Comparison of ENCODE assay signal across 12 mouse cellular contexts in genomic region chr2:65285380-65285779, GRCm38 (mm10). TPM values are rescaled to one million over a fixed set of nuclear protein-coding genes. Genes with fewer than 3 reads are reported as not detected.
DNase-seq lines count a peak whose midpoint lies in the region; ATAC-seq and TF ChIP-seq lines count a peak whose summit lies in the region.
"Had no signal": no experiment of that assay in that cellular context is flagged by ENCODE, and none has a peak within 500 bp of the region (broad histone marks: within the 10 kb centered on the region; RNA-seq: fewer than 3 reads in every experiment).

No protein-coding gene starts in this region.

- peak; percentile 15 to 30 for DNase-seq in heart, adult 9 months (ENCODE audit: low spot score in 2 of 2)
- DNase-seq in midbrain, embryonic 14.5 days = peak; percentile 17
- DNase-seq in brain, adult 2 months (ENCODE audit: low read depth, low spot score) = peak; percentile 70
- peak; percentile 36 for DNase-seq in lung, postnatal 0 days (ENCODE audit: low spot score)
- DNase-seq in retina, postnatal 1 day = no peak
- no peak for DNase-seq in frontal cortex, postnatal 25 days (ENCODE audit: low spot score in 2 of 2)
- DNase-seq: embryo, embryonic 11 days had no signal

- no peak overlapping the region for H3K27ac ChIP-seq in heart, embryonic 12.5 days (ENCODE audit: poor library complexity, severe bottlenecking)
- no peak overlapping the region for H3K27ac ChIP-seq in midbrain, embryonic 14.5 days (replicated peaks; ENCODE audit: low read depth, low read length)
- no peak overlapping the region for H3K27ac ChIP-seq in midbrain, embryonic 16.5 days (ENCODE audit: low read length)
- H3K27ac ChIP-seq in lung, postnatal 0 days (ENCODE audit: low read length) = no peak overlapping the region
- H3K27ac ChIP-seq: midbrain, embryonic 12.5 days; stomach, embryonic 15.5 days had no signal

- 52% methylated on average over 3 of the region's 3 CpGs for WGBS in heart, embryonic 12.5 days
- WGBS in midbrain, embryonic 14.5 days = 64% methylated on average over 3 of the region's 3 CpGs
- 61% methylated on average over 3 of the region's 3 CpGs for WGBS in midbrain, embryonic 16.5 days
- WGBS in lung, postnatal 0 days = 43% methylated on average over 3 of the region's 3 CpGs

- H3K4me3 ChIP-seq in heart, embryonic 12.5 days = no peak overlapping the region
- H3K4me3 ChIP-seq in midbrain, embryonic 14.5 days (replicated peaks; ENCODE audit: low read depth, low read length) = no peak overlapping the region
- H3K4me3 ChIP-seq in midbrain, embryonic 16.5 days (ENCODE audit: low read depth, low read length) = no peak overlapping the region
- H3K4me3 ChIP-seq in lung, postnatal 0 days (ENCODE audit: low read depth, low read length) = no peak overlapping the region
- H3K4me3 ChIP-seq: midbrain, embryonic 12.5 days; stomach, embryonic 15.5 days had no signal

- TF ChIP-seq EP300 in lung, postnatal 0 days (IDR thresholded peaks at IDR 0.05) = no peak

- H3K4me1 ChIP-seq in heart, embryonic 12.5 days (replicated peaks) = no peaks in the 10 kb centered on the region
- no peaks in the 10 kb centered on the region for H3K4me1 ChIP-seq in midbrain, embryonic 14.5 days (ENCODE audit: control insufficient read depth, insufficient read depth, low read length)
- H3K4me1 ChIP-seq in midbrain, embryonic 16.5 days (ENCODE audit: control insufficient read depth, insufficient read depth, low read length) = no peaks in the 10 kb centered on the region
- no peaks in the 10 kb centered on the region for H3K4me1 ChIP-seq in lung, postnatal 0 days (ENCODE audit: insufficient read depth, low read depth, low read length)
- H3K4me1 ChIP-seq: midbrain, embryonic 12.5 days; stomach, embryonic 15.5 days had no signal

- no peak overlapping the region for H3K9ac ChIP-seq in heart, embryonic 12.5 days
- H3K9ac ChIP-seq in midbrain, embryonic 14.5 days (replicated peaks; ENCODE audit: low read length) = no peak overlapping the region
- H3K9ac ChIP-seq in midbrain, embryonic 16.5 days (ENCODE audit: low read depth, low read length) = no peak overlapping the region
- no peak overlapping the region for H3K9ac ChIP-seq in lung, postnatal 0 days (replicated peaks; ENCODE audit: low read depth)
- H3K9ac ChIP-seq: midbrain, embryonic 12.5 days; stomach, embryonic 15.5 days had no signal

- H3K9me3 ChIP-seq in heart, embryonic 12.5 days (replicated peaks) = no peaks in the 10 kb centered on the region
- no peaks in the 10 kb centered on the region for H3K9me3 ChIP-seq in midbrain, embryonic 14.5 days (ENCODE audit: control insufficient read depth, low read length)
- H3K9me3 ChIP-seq in midbrain, embryonic 16.5 days (replicated peaks; ENCODE audit: control insufficient read depth, low read length, poor library complexity, severe bottlenecking) = no peaks in the 10 kb centered on the region
- H3K9me3 ChIP-seq in lung, postnatal 0 days (ENCODE audit: low read length) = no peaks in the 10 kb centered on the region
- H3K9me3 ChIP-seq: midbrain, embryonic 12.5 days; stomach, embryonic 15.5 days had no signal

- H3K4me2 ChIP-seq in heart, embryonic 12.5 days = no peak overlapping the region
- H3K4me2 ChIP-seq in midbrain, embryonic 14.5 days (ENCODE audit: low read length) = no peak overlapping the region
- no peak overlapping the region for H3K4me2 ChIP-seq in midbrain, embryonic 16.5 days (ENCODE audit: low read length)
- H3K4me2 ChIP-seq in lung, postnatal 0 days (replicated peaks; ENCODE audit: low read depth, low read length) = no peak overlapping the region
- H3K4me2 ChIP-seq: midbrain, embryonic 12.5 days; stomach, embryonic 15.5 days had no signal

- H3K36me3 ChIP-seq in heart, embryonic 12.5 days = no peaks in the 10 kb centered on the region
- no peaks in the 10 kb centered on the region for H3K36me3 ChIP-seq in midbrain, embryonic 14.5 days (ENCODE audit: control insufficient read depth, insufficient read depth, low read length)
- no peaks in the 10 kb centered on the region for H3K36me3 ChIP-seq in midbrain, embryonic 16.5 days (ENCODE audit: control insufficient read depth, insufficient read depth, low read length)
- no peaks in the 10 kb centered on the region for H3K36me3 ChIP-seq in lung, postnatal 0 days (ENCODE audit: insufficient read depth, low read length)
- H3K36me3 ChIP-seq: G1E; midbrain, embryonic 12.5 days; stomach, embryonic 15.5 days had no signal

- TF ChIP-seq CTCF in lung, postnatal 0 days (IDR thresholded peaks at IDR 0.05) = no peak

- ATAC-seq in heart, embryonic 12.5 days (ENCODE audit: insufficient number of reproducible peaks, low FRiP score) = no peak
- no peak for ATAC-seq in midbrain, embryonic 14.5 days (ENCODE audit: low FRiP score, low TSS enrichment)
- ATAC-seq in midbrain, embryonic 16.5 days = no peak
- peak; percentile 32; the same call in 1 of the 2 replicates for ATAC-seq in lung, postnatal 0 days

- no peaks in the 10 kb centered on the region for H3K27me3 ChIP-seq in heart, embryonic 12.5 days (replicated peaks)
- H3K27me3 ChIP-seq in midbrain, embryonic 14.5 days (ENCODE audit: control insufficient read depth, insufficient read depth, low read length) = no peaks in the 10 kb centered on the region
- H3K27me3 ChIP-seq in midbrain, embryonic 16.5 days (ENCODE audit: control insufficient read depth, insufficient read depth, low read depth, low read length) = no peaks in the 10 kb centered on the region
- H3K27me3 ChIP-seq in lung, postnatal 0 days (replicated peaks; ENCODE audit: insufficient read depth, low read length) = no peaks in the 10 kb centered on the region
- H3K27me3 ChIP-seq: midbrain, embryonic 12.5 days; stomach, embryonic 15.5 days had no signal

RNA-seq across cellular contexts. Expression of gene Cobll1, which starts 46.2 kb away (rescaled TPM):
- polyA plus RNA-seq in heart, embryonic 12.5 days (2016; fragmentation: Nextera tagmentation; extraction: Ambion mirVana) = 12.8 and 14.5 TPM in 2 replicates
- 1.9 and 3.5 TPM in 2 replicates for polyA plus RNA-seq in midbrain, embryonic 14.5 days (2014; fragmentation: Nextera tagmentation; extraction: Ambion mirVana)
- 2.9 and 3.3 TPM in 2 replicates for polyA plus RNA-seq in midbrain, embryonic 16.5 days (2015; fragmentation: Nextera tagmentation; extraction: Ambion mirVana)
- polyA plus RNA-seq in lung, postnatal 0 days (2015; fragmentation: Nextera tagmentation; extraction: Ambion mirVana) = 8.8 and 9.4 TPM in 2 replicates
- polyA plus RNA-seq: G1E had no signal

Comparison
In these comparisons a context has a peak if more than half of its experiments do, and no peak if none do; other contexts are left out.
1. DNase-seq: peak in heart, adult 9 months (2 of 2), midbrain, embryonic 14.5 days (single experiment), brain, adult 2 months (single experiment) and lung, postnatal 0 days (single experiment); none in retina, postnatal 1 day (single experiment) and frontal cortex, postnatal 25 days (0 of 2).